Mouse (Mus musculus): Measurements from ENCODE around the gene Scamp3. TPM values are rescaled to one million over a fixed set of nuclear protein-coding genes. Genes with fewer than 3 reads are reported as not detected.

The Scamp3 gene
- total and polyA plus RNA-seq, 2 experiments from 2014 or later = 77.5 to 139 TPM

- DNase-seq (ENCODE audit: low spot score) (no peak), ATAC-seq (no peak)
- Histone ChIP-seq H3K27ac (no peak overlapping the region), H3K9ac (replicated peaks; ENCODE audit: low read length) (no peak overlapping the region), H3K4me3 (ENCODE audit: low read length) (no peak overlapping the region), H3K36me3 (ENCODE audit: insufficient read depth, low read length) (no peaks in the 10 kb centered on the region), H3K4me2 (ENCODE audit: low read depth, low read length) (no peak overlapping the region), H3K9me3 (ENCODE audit: low read length) (no peaks in the 10 kb centered on the region), H3K4me1 (ENCODE audit: insufficient read depth, low read length) (peaks cover 7% of the 10 kb centered on the region; the same call in 1 of the 2 replicates), H3K27me3 (ENCODE audit: insufficient read depth, low read length) (no peaks in the 10 kb centered on the region)
- WGBS = 86% methylated on average over 1 of the region's 1 CpGs
- 0 out of 2 replicates have a peak, but pooled peaks have one; percentile 6 for TF ChIP-seq CTCF (IDR thresholded peaks at IDR 0.05; ENCODE audit: low read depth)
Observed at GRCm38 (mm10) chr3:89193351-89193750, 16.1 kb downstream of the Scamp3 start.

DNA sequence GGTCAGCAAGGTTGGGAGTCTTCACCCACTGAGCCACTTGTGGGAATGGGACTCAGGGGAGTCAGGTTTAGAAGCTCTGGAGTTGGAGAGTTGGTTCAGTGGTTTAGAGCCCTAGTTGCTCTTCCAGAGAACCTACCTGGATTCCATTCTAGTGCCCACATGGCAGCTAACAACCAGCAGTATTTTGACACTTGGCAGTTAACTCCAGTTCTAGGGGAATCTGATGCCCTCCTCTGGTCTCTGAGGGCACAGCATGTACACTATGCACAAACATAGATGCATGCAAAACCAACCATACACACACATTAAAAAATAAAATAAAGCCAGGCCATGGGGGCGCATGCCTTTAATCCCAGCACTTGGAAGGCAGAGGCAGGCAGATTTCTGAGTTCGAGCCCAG lies 16.6 kb downstream of the Scamp3 start:
- Histone ChIP-seq H3K36me3 (ENCODE audit: insufficient read depth, low read length) (no peaks in the 10 kb centered on the region), H3K9ac (replicated peaks; ENCODE audit: low read length) (no peak overlapping the region), H3K9me3 (ENCODE audit: low read length) (no peaks in the 10 kb centered on the region), H3K27me3 (ENCODE audit: insufficient read depth, low read length) (no peaks in the 10 kb centered on the region), H3K4me1 (ENCODE audit: insufficient read depth, low read length) (peaks cover 7% of the 10 kb centered on the region; the same call in 1 of the 2 replicates), H3K4me3 (ENCODE audit: low read length) (no peak overlapping the region), H3K27ac (no peak overlapping the region), H3K4me2 (ENCODE audit: low read depth, low read length) (no peak overlapping the region)
- WGBS = 95% methylated on average over 2 of the region's 2 CpGs
- TF ChIP-seq CTCF (IDR thresholded peaks at IDR 0.05; ENCODE audit: low read depth) = peak; percentile 48
- no peak for DNase-seq (ENCODE audit: low spot score)
- ATAC-seq = no peak

DNA sequence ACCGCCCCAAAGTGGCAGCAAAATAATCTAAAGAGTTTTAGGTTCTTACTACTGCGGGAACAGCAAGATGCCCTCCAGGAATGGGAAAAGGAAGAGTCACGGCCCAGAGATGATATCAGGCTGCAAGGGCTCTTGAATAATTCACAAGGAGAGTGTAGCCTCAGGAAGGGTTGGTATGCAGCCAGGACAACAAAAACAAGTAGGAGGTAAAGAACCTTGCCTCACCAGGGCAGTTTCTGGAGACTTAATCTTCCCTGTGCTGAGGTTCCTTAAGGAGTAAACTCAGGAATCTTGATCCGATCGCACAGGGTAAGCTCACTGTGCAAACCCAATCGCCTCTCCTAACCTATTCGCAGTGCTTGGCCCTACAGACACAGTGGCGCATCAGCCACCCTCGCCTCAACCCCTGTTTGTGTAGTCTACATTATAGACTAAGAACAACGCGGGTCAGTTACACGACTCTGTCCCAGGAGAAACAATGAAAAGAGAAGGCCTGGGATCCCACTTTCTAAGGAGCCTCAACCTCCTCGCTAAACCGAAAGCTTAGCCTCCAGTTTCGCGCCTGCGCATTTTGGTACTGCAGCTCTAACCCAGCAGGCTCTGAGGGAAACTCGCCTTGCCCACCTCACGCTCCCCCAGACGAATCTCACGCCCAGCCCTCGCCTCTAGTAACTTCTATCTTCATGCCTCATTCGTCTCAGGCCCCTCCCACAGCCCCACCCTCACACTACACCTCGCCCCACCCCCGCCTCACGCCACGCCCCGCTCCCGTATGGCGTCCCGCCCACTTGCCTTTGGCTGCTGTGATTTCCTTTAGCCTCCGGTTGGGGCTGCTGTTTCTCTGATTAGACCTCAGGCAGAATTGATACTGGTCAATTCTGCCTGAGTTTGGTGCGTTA lies 19.0 kb downstream of the Scamp3 start:
- Histone ChIP-seq H3K9me3 (ENCODE audit: low read length) (no peaks in the 10 kb centered on the region), H3K4me2 (ENCODE audit: low read depth, low read length) (peak overlapping the region; percentile 64), H3K27ac (peak overlapping the region; percentile 81), H3K4me1 (ENCODE audit: insufficient read depth, low read length) (peaks cover 7% of the 10 kb centered on the region; the same call in 1 of the 2 replicates), H3K9ac (replicated peaks; ENCODE audit: low read length) (peak overlapping the region; percentile 50), H3K4me3 (ENCODE audit: low read length) (peak overlapping the region; percentile 40), H3K27me3 (ENCODE audit: insufficient read depth, low read length) (no peaks in the 10 kb centered on the region), H3K36me3 (ENCODE audit: insufficient read depth, low read length) (no peaks in the 10 kb centered on the region)
- 5% methylated on average over 33 of the region's 33 CpGs for WGBS
- peak; percentile 97 for ATAC-seq
- peak; percentile 93 for DNase-seq (ENCODE audit: low spot score)
- peak; percentile 62 for TF ChIP-seq CTCF (IDR thresholded peaks at IDR 0.05; ENCODE audit: low read depth)

DNA sequence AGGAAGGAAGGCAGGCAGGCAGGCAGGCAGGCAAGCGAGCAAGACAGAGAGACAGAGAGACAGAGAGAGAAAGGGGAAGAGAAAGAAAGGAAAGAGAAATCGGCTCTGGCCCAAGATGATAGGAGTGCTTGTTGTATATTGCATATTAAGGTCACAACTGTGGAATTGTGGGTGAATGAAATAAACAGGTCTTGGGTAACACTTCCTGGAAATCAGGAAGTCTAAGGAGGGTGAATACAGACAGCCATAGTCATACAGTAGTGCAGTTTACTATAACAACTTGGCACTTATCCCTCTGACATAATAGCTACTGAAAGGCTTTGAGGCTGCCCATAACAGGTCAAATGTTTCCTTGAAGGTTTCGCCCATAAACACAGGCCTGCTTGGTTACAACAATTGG lies 22.6 kb downstream of the Scamp3 start:
- H3K27ac ChIP-seq = no peak overlapping the region
- no peaks in the 10 kb centered on the region for H3K9me3 ChIP-seq (ENCODE audit: low read length)
- H3K9ac ChIP-seq (replicated peaks; ENCODE audit: low read length) = no peak overlapping the region
- H3K27me3 ChIP-seq (ENCODE audit: insufficient read depth, low read length) = no peaks in the 10 kb centered on the region
- no peak for TF ChIP-seq CTCF (IDR thresholded peaks at IDR 0.05; ENCODE audit: low read depth)
- H3K4me1 ChIP-seq (ENCODE audit: insufficient read depth, low read length) = peaks cover 12% of the 10 kb centered on the region; the same call in 1 of the 2 replicates
- no peak overlapping the region for H3K4me2 ChIP-seq (ENCODE audit: low read depth, low read length)
- ATAC-seq = no peak
- H3K36me3 ChIP-seq (ENCODE audit: insufficient read depth, low read length) = no peaks in the 10 kb centered on the region
- no peak for DNase-seq (ENCODE audit: low spot score)
- 75% methylated on average over 3 of the region's 3 CpGs for WGBS
- no peak overlapping the region for H3K4me3 ChIP-seq (ENCODE audit: low read length)

- no peak for TF ChIP-seq CTCF (IDR thresholded peaks at IDR 0.05; ENCODE audit: low read depth)
- Histone ChIP-seq H3K27me3 (ENCODE audit: insufficient read depth, low read length) (no peaks in the 10 kb centered on the region), H3K27ac (peak within 1 kb of the TSS; percentile 67), H3K4me2 (ENCODE audit: low read depth, low read length) (peak within 1 kb of the TSS; percentile 83), H3K4me1 (ENCODE audit: insufficient read depth, low read length) (peaks cover 5% of the 10 kb centered on the region; the same call in 1 of the 2 replicates), H3K4me3 (ENCODE audit: low read length) (peak within 1 kb of the TSS; percentile 54), H3K9me3 (ENCODE audit: low read length) (no peaks in the 10 kb centered on the region), H3K36me3 (ENCODE audit: insufficient read depth, low read length) (peaks cover 20% of the 10 kb centered on the region), H3K9ac (replicated peaks; ENCODE audit: low read length) (peak within 1 kb of the TSS; percentile 62)
- WGBS = 25% methylated on average over 13 of the region's 13 CpGs
- DNase-seq (ENCODE audit: low spot score) (peak; percentile 95), ATAC-seq (peak; percentile 91)
Observed at GRCm38 (mm10) chr3:89202253-89203141, 25.2 kb downstream of the Scamp3 start, which contains the start of gene Gba. TSS of gene Gba (plus strand) at chr3:89202928.

DNA sequence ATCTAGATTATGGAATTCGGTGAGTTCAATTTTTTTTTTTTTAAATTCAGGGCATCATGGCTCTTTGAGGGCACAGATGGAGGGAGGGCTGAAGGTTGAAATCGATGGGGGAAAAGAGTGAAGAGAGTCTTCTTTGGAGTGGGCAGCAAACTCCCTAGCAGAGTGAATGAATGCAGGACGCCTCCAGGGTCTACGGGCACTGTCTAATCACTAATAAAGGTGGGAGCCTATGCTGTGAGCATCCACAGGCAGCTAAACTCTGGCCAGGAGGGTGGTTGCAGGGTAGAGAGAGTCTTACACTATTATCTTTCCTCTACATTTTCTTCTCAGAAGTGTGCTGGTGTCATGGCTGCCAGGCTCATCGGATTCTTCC lies 25.9 kb downstream of the Scamp3 start:
- peak overlapping the region; percentile 54 for H3K4me3 ChIP-seq (ENCODE audit: low read length)
- no peaks in the 10 kb centered on the region for H3K27me3 ChIP-seq (ENCODE audit: insufficient read depth, low read length)
- TF ChIP-seq CTCF (IDR thresholded peaks at IDR 0.05; ENCODE audit: low read depth) = no peak
- H3K9ac ChIP-seq (replicated peaks; ENCODE audit: low read length) = peak overlapping the region; percentile 62
- H3K4me1 ChIP-seq (ENCODE audit: insufficient read depth, low read length) = peaks cover 5% of the 10 kb centered on the region; the same call in 1 of the 2 replicates
- H3K36me3 ChIP-seq (ENCODE audit: insufficient read depth, low read length) = peaks cover 26% of the 10 kb centered on the region
- 37% methylated on average over 5 of the region's 5 CpGs for whole genome bisulfite sequencing
- H3K27ac ChIP-seq = peak overlapping the region; percentile 67
- peak overlapping the region; percentile 83 for H3K4me2 ChIP-seq (ENCODE audit: low read depth, low read length)
- DNase-seq (ENCODE audit: low spot score) (no peak), ATAC-seq (peak; percentile 36)
- H3K9me3 ChIP-seq (ENCODE audit: low read length) = no peaks in the 10 kb centered on the region

Data from hindbrain, postnatal 0 days (tissue).